Mouse (Mus musculus): ENCODE measurements at regions not wholly inside any gene's neighbourhood (a gene's known extent, or its start where the extent isn't known, plus 50 kb on each side); places are given as distances from the start of the nearest gene placed in this dataset.

DNA sequence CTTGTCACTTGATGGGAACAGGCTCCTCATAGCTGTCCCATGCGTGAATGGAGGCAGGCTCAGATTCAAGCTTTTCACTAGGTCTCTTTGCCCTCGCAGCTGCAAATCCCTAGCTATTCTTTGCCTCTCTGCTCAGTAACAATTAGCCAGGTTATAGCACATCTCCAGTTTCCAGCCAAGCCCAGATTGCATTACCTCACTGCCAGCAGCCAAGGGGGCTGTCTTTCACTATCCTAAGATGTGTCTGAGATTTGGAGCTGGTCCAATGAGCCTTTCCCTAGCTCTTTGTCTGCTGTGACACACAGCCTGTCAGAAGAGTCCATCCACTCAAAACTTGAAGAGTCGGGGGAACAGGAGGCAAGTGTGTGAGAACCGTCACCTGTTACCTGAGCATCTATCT is 62.0 kb upstream of the Itga6 start:
- TF ChIP-seq POLR2A (IDR thresholded peaks at IDR 0.05; ENCODE audit: borderline replicate concordance, control insufficient read depth, low read depth, low read length) (no peak), CTCF (IDR thresholded peaks at IDR 0.05; ENCODE audit: control insufficient read depth, insufficient read depth, low read length) (no peak)
